23 mouse cellular contexts compared by ENCODE assay signal in genomic region chr3:132860796-132861195, GRCm38 (mm10).
A peak's percentile ranks its signal among the peaks of the same experiment; 100 is the strongest.
DNase-seq lines count a peak whose midpoint lies in the region; ATAC-seq and TF ChIP-seq lines count a peak whose summit lies in the region.
"Had no signal": no experiment of that assay in that cellular context is flagged by ENCODE, and none has a peak within 500 bp of the region (broad histone marks: within the 10 kb centered on the region; RNA-seq: fewer than 3 reads in every experiment).

No protein-coding gene starts in this region.

- no peak overlapping the region for H3K4me3 ChIP-seq in liver, embryonic 13.5 days (replicated peaks)
- no peak overlapping the region for H3K4me3 ChIP-seq in kidney, postnatal 0 days (replicated peaks; ENCODE audit: low read depth, low read length)
- no peak overlapping the region for H3K4me3 ChIP-seq in limb, embryonic 11.5 days (ENCODE audit: low read depth, low read length)
- H3K4me3 ChIP-seq: forebrain, embryonic 15.5 days; heart, adult 2 months; heart, embryonic 13.5 days had no signal

- H3K36me3 ChIP-seq in liver, embryonic 13.5 days: no peaks in the 10 kb centered on the region
- no peaks in the 10 kb centered on the region for H3K36me3 ChIP-seq in kidney, postnatal 0 days (ENCODE audit: insufficient read depth, low read length)
- no peaks in the 10 kb centered on the region for H3K36me3 ChIP-seq in limb, embryonic 11.5 days (ENCODE audit: control insufficient read depth, insufficient read depth, low read length)
- H3K36me3 ChIP-seq: forebrain, embryonic 15.5 days; heart, embryonic 13.5 days had no signal

- WGBS in liver, embryonic 13.5 days (ENCODE audit: insufficient replicate concordance): 64% methylated on average over 8 of the region's 8 CpGs
- 64% methylated on average over 8 of the region's 8 CpGs for WGBS in kidney, postnatal 0 days
- 63% methylated on average over 8 of the region's 8 CpGs for WGBS in limb, embryonic 11.5 days

- no peak for TF ChIP-seq CTCF in kidney, postnatal 0 days (IDR thresholded peaks at IDR 0.05; ENCODE audit: low read depth)

- peak; percentile 62 for DNase-seq in heart, adult 11 months
- DNase-seq in heart, postnatal 36 days: no peak
- no peak for DNase-seq in liver, embryonic 13.5 days
- no peak for DNase-seq in liver
- DNase-seq in kidney, postnatal 0 days (ENCODE audit: low spot score): no peak
- DNase-seq in limb, embryonic 11.5 days (ENCODE audit: low spot score): peak; percentile 30
- DNase-seq in frontal cortex, postnatal 36 days (ENCODE audit: low spot score in 2 of 2): no peak
- no peak for DNase-seq in gastrocnemius, postnatal 4 days (ENCODE audit: low spot score in 2 of 2)
- DNase-seq: adrenal gland, postnatal 25 days; cerebellum, adult 8-10 months; cerebellum, postnatal 36 days; gastrocnemius, postnatal 14 days; heart, adult 2 months; heart, postnatal 14 days; left cerebral cortex, postnatal 4 days; lung, adult 18-20 months; lung, postnatal 10 days had no signal

- H3K4me2 ChIP-seq in liver, embryonic 13.5 days: no peak overlapping the region
- no peak overlapping the region for H3K4me2 ChIP-seq in kidney, postnatal 0 days (ENCODE audit: low read length)
- no peak overlapping the region for H3K4me2 ChIP-seq in limb, embryonic 11.5 days (ENCODE audit: low read depth, severe bottlenecking)
- H3K4me2 ChIP-seq: forebrain, embryonic 15.5 days; heart, embryonic 13.5 days; hindbrain, embryonic 14.5 days; midbrain, embryonic 11.5 days had no signal

- H3K9ac ChIP-seq in liver, embryonic 13.5 days: no peak overlapping the region
- no peak overlapping the region for H3K9ac ChIP-seq in kidney, postnatal 0 days (ENCODE audit: low read depth, low read length)
- H3K9ac ChIP-seq in limb, embryonic 11.5 days (ENCODE audit: low read length): no peak overlapping the region
- H3K9ac ChIP-seq: forebrain, embryonic 15.5 days; heart, embryonic 13.5 days; hindbrain, embryonic 14.5 days had no signal

- H3K4me1 ChIP-seq in liver, embryonic 13.5 days (replicated peaks): peaks cover 10% of the 10 kb centered on the region; the same call in 1 of the 2 replicates
- peaks cover 11% of the 10 kb centered on the region for H3K4me1 ChIP-seq in kidney, postnatal 0 days (replicated peaks; ENCODE audit: insufficient read depth, low read length)
- H3K4me1 ChIP-seq in limb, embryonic 11.5 days (ENCODE audit: control insufficient read depth, insufficient read depth, low read length): peaks cover 7% of the 10 kb centered on the region
- H3K4me1 ChIP-seq: forebrain, embryonic 15.5 days had no signal

- intact Hi-C loops in heart, postnatal 36 days (cut with DNase I): no loop called here

- 0 out of 2 replicates have a peak, but pooled peaks cover 3% of the 10 kb centered on the region for H3K27me3 ChIP-seq in liver, embryonic 13.5 days
- no peaks in the 10 kb centered on the region for H3K27me3 ChIP-seq in kidney, postnatal 0 days (ENCODE audit: insufficient read depth, low read length)
- no peaks in the 10 kb centered on the region for H3K27me3 ChIP-seq in limb, embryonic 11.5 days (ENCODE audit: control insufficient read depth, insufficient read depth, low read length)
- H3K27me3 ChIP-seq: forebrain, embryonic 15.5 days; heart, embryonic 13.5 days had no signal

- H3K27ac ChIP-seq in liver, embryonic 13.5 days: no peak overlapping the region
- peak overlapping the region; percentile 10; the same call in 1 of the 2 replicates for H3K27ac ChIP-seq in kidney, postnatal 0 days
- no peak overlapping the region for H3K27ac ChIP-seq in limb, embryonic 11.5 days (replicated peaks; ENCODE audit: low read depth, low read length)
- H3K27ac ChIP-seq: forebrain, embryonic 15.5 days; heart, adult 2 months; heart, embryonic 13.5 days; hindbrain, embryonic 14.5 days; stomach, postnatal 0 days had no signal

- ATAC-seq in liver, embryonic 13.5 days (ENCODE audit: low read depth): peak; percentile 30; the same call in 1 of the 2 replicates
- no peak for ATAC-seq in kidney, postnatal 0 days (replicated peaks; ENCODE audit: low FRiP score, low read depth)
- no peak for ATAC-seq in limb, embryonic 11.5 days (ENCODE audit: insufficient number of reproducible peaks, low FRiP score, low TSS enrichment, low read depth)
- ATAC-seq: forebrain, embryonic 15.5 days; inflammation-experienced regulatory T-cells, adult 6 months had no signal

- H3K9me3 ChIP-seq in liver, embryonic 13.5 days (replicated peaks): no peaks in the 10 kb centered on the region
- H3K9me3 ChIP-seq in kidney, postnatal 0 days (replicated peaks; ENCODE audit: low read length): no peaks in the 10 kb centered on the region
- no peaks in the 10 kb centered on the region for H3K9me3 ChIP-seq in limb, embryonic 11.5 days (ENCODE audit: control insufficient read depth, low read length)
- H3K9me3 ChIP-seq: forebrain, embryonic 15.5 days; heart, embryonic 13.5 days had no signal

Comparison
In these comparisons a context has a peak if more than half of its experiments do, and no peak if none do; other contexts are left out.
1. DNase-seq: peak in heart, adult 11 months (single experiment) and limb, embryonic 11.5 days (single experiment); none in heart, postnatal 36 days (0 of 2), liver, embryonic 13.5 days (single experiment), liver (single experiment), kidney, postnatal 0 days (single experiment), frontal cortex, postnatal 36 days (0 of 2) and gastrocnemius, postnatal 4 days (0 of 2).